Mouse (Mus musculus): Measurements from ENCODE around the gene Cd93. TPM values are rescaled to one million over a fixed set of nuclear protein-coding genes. Genes with fewer than 3 reads are reported as not detected.

Cd93 gene
- polyA plus RNA-seq, 1 experiment = 13.9 TPM

DNA sequence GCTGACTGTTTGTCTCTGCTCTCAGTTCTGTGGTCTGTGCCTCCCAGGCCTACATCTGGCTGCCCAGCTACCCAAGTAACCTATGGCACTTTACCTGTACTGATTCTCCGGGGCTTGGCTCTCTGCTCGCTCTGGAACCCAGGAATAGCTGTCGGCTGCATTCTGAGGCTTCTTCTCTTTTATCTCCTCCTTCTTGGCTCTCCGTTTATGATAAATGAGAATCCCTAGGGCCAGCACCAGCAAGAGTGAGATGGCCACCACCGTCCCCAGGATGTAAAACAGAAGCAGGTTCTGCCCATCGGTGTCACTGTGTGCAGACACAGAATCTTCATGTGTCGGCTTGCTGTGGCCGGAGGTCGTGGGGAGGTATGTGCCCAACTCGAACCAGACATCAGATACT lies 1.9 kb downstream of the Cd93 start:
- TF ChIP-seq POLR2A (IDR thresholded peaks at IDR 0.05; ENCODE audit: borderline replicate concordance, extremely low read depth, insufficient read depth, insufficient read length, poor library complexity, severe bottlenecking) = no peak
- no peak for TF ChIP-seq CTCF (IDR thresholded peaks at IDR 0.05; ENCODE audit: borderline replicate concordance, extremely low read depth, insufficient read depth, insufficient read length)

DNA sequence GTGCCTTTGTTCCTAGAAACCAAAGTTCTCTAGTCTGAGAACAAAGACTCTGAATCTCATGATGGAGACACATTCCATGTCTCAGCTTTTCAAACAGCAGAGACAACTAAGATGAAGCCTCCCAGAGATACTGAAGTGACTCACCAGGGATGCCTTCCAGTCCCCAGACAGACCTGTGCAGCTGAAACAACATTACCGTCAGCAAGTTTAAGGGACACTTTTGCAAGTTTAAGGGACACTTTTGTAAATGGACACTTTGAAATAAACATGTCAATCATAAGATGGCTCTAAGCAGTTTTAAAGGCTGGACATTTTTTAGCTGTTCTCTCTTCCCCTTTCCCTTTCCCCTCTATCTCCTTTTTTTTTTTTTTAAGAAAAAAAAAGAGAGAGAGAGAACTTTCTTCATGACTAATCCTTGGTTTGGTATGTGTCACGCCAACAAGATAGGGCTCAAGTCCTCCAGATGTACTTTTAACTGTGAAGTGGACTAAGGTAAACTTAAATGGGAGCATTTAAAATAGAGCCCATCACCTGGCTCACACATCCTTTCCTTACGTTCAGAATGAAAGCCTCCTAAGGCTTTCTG lies 3.6 kb downstream of the Cd93 start:
- no peak for TF ChIP-seq POLR2A (IDR thresholded peaks at IDR 0.05; ENCODE audit: borderline replicate concordance, extremely low read depth, insufficient read depth, insufficient read length, poor library complexity, severe bottlenecking)
- TF ChIP-seq CTCF (IDR thresholded peaks at IDR 0.05; ENCODE audit: borderline replicate concordance, extremely low read depth, insufficient read depth, insufficient read length) = no peak

More for the DNA sequence above, 1.9 kb downstream of the Cd93 start:
- no peak for DNase-seq (ENCODE audit: low read depth)

DNA sequence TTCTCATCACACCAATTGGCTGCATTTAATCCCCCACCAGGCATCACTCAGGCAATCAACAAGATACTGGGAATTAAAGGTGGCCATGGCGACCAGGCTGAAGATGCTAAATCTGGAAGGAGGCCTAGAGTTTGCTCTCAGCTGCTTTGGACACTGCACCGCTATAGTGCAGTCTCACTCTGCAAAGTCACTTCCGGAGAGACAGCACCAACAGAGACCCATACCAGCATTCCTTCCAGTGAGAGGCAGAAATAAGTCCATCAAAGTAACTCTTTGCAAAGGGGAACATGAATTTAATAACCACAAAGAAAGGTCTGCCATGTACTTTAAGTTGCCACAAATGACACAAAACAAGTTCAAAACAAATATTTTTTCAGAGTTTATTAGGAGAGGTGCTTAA lies 7.1 kb downstream of the Cd93 start:
- DNase-seq (ENCODE audit: low read depth) = peak; percentile 46

More for the DNA sequence above, 3.6 kb downstream of the Cd93 start:
- no peak for DNase-seq (ENCODE audit: low read depth)

DNA sequence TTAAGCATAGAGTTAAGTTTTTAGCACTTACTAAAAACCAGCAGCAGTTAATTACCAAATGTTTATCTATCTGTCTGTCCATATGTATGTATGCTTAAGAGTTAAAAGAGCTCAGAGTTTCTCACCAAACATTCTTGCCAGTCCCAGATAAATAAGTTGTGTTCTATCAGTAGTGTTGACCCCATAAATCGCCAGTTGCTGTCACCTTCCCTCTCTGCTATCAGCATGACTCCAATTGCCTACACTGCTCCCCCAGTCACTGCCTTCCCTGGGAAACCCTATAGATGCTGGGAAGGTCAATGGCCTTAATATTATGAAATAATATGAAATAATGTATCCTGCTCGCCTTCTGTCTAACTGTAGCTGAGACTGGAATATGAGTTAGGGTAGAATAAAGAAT lies 11.0 kb downstream of the Cd93 start:
- DNase-seq (ENCODE audit: low read depth) = no peak
- TF ChIP-seq CTCF (IDR thresholded peaks at IDR 0.05; ENCODE audit: borderline replicate concordance, extremely low read depth, insufficient read depth, insufficient read length) (no peak), POLR2A (IDR thresholded peaks at IDR 0.05; ENCODE audit: borderline replicate concordance, extremely low read depth, insufficient read depth, insufficient read length, poor library complexity, severe bottlenecking) (no peak)

More for the DNA sequence above, 7.1 kb downstream of the Cd93 start:
- TF ChIP-seq POLR2A (IDR thresholded peaks at IDR 0.05; ENCODE audit: borderline replicate concordance, extremely low read depth, insufficient read depth, insufficient read length, poor library complexity, severe bottlenecking) (no peak), CTCF (IDR thresholded peaks at IDR 0.05; ENCODE audit: borderline replicate concordance, extremely low read depth, insufficient read depth, insufficient read length) (no peak)

DNA sequence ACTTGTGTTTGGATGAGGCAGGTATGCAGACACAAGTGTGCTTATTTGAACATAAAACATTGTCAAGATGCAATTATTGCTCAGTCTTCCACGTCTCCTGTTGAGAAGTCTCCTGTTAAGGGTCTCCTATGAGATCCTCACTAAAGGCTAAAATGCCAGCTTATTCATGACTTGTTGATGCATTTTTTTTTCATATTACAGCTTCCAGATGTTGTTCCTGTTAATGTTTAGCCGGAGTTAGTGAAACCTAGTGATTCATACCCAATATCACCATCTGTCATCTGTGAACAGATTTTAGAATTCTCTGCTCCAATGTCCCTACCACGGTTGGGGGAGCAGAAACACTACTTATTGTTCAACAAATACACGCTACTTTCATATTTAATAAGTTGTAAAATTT lies 12.4 kb downstream of the Cd93 start:
- TF ChIP-seq POLR2A (IDR thresholded peaks at IDR 0.05; ENCODE audit: borderline replicate concordance, extremely low read depth, insufficient read depth, insufficient read length, poor library complexity, severe bottlenecking) (no peak), CTCF (IDR thresholded peaks at IDR 0.05; ENCODE audit: borderline replicate concordance, extremely low read depth, insufficient read depth, insufficient read length) (no peak)
- no peak for DNase-seq (ENCODE audit: low read depth)

DNA sequence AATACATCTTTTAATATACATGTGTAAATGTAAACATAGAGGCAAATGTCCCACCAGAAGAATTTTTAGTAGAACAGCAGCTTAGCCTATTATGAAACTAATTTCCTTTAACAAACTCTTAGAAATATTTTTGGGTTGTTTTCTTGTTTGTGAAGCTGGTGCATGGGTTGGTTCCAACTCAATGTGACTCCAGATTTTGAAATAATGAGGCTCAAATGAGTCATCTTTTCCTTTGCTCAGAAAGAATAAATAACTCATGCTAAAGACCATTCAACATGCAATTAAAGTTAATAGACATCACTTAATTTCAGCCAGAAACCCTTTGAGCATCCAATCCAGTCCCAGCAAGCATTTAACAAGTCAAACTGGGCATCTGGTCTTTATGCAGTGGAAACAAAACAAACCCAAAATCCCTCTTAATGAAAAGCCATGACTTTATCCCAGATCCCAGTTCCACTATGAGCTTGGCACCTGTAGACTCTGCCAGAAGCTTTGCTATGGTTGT lies 14.3 kb downstream of the Cd93 start:
- peak; percentile 41 for DNase-seq (ENCODE audit: low read depth)
- TF ChIP-seq POLR2A (IDR thresholded peaks at IDR 0.05; ENCODE audit: borderline replicate concordance, extremely low read depth, insufficient read depth, insufficient read length, poor library complexity, severe bottlenecking) (no peak), CTCF (IDR thresholded peaks at IDR 0.05; ENCODE audit: borderline replicate concordance, extremely low read depth, insufficient read depth, insufficient read length) (no peak)

DNA sequence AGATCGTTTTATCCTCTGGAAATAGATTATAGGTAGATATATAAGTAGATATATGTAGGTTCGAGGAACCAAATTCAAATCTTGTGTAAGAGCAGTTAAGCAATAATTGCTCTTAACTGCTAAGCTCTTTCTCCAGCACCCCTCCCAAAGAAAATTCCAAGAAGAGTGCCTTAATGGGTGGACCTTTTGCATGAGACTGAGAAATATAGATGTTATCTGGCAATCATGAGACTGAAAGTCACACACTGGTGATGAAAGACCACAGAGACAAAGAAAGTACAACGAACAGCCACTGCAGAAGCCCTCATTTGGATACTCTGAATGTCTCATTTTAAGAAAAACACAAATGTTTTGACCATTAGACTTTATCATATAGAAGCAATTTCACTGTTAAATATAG lies 14.8 kb downstream of the Cd93 start:
- no peak for DNase-seq (ENCODE audit: low read depth)
- TF ChIP-seq POLR2A (IDR thresholded peaks at IDR 0.05; ENCODE audit: borderline replicate concordance, extremely low read depth, insufficient read depth, insufficient read length, poor library complexity, severe bottlenecking) = no peak

DNA sequence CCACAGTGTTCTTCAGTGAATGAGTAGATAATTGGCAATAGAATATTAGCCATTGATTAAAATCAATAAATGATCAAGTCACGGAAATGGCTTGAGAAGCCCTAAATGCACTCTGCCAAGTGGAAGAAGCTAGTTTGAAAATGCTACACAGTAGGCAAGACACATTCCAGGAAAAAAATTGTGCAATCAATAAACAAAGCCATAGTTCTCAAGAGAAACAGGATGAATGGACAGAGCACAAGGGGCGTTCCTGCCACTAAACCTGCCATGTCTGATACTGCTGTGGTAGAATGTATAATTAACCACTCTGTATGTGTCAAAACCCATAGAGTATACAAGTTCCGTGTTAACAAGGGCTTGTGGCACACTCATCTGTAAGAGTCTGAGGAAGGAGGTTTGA lies 15.8 kb downstream of the Cd93 start:
- no peak for TF ChIP-seq CTCF (IDR thresholded peaks at IDR 0.05; ENCODE audit: borderline replicate concordance, extremely low read depth, insufficient read depth, insufficient read length)
- no peak for TF ChIP-seq POLR2A (IDR thresholded peaks at IDR 0.05; ENCODE audit: borderline replicate concordance, extremely low read depth, insufficient read depth, insufficient read length, poor library complexity, severe bottlenecking)
- DNase-seq (ENCODE audit: low read depth) = no peak

DNA sequence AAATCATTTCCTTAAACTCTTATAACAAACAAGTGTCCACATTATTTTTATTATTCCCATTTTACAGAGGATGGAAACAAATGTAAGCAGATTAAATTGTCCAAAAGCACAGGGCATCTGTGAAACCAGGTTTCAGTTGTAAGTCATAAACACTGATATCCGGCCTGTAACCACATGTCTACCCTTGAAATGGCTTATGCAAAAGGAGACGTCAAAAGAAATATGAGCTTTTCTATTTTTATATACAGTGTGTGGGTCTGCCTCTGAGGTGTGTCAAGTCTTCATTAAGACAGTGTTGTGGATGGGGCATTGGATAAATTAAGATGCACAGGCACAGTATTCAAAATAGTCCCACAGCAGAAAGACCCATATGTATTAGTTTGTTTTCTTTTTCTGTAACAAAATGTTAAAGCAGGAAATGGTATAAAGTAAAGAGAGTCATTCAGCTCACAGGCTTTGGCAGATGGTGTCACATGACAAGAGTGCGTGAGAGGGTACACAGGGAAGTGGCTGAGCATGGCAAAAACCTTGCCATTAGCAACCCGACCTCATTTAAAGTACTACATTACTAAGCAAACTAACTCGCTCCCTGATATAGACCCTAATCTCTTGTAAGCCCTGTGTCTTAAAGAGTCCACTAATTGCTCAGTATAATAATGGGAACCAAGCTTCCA lies 17.5 kb downstream of the Cd93 start:
- no peak for TF ChIP-seq CTCF (IDR thresholded peaks at IDR 0.05; ENCODE audit: borderline replicate concordance, extremely low read depth, insufficient read depth, insufficient read length)
- TF ChIP-seq POLR2A (IDR thresholded peaks at IDR 0.05; ENCODE audit: borderline replicate concordance, extremely low read depth, insufficient read depth, insufficient read length, poor library complexity, severe bottlenecking) = no peak
- no peak for DNase-seq (ENCODE audit: low read depth)

DNA sequence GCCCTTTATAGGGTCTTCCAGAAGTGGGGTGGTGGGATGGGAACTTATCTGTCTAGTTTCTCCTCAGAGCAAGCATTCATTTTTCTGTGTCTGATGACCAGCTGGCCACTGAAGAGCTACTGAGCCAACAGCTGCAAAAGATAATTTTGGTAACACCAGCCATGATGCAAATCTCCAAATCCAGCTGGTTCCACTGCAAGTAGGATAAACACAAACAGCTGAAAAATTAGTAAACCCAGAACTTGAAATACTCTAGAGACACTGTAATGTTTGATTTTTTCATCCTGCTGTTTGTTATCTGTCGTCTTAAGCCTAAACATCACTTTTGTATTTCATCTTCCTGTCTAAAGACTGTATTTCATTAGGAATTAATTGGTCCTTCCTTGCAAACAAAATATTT lies 21.7 kb downstream of the Cd93 start:
- DNase-seq (ENCODE audit: low read depth) = no peak
- TF ChIP-seq CTCF (IDR thresholded peaks at IDR 0.05; ENCODE audit: borderline replicate concordance, extremely low read depth, insufficient read depth, insufficient read length) (no peak), POLR2A (IDR thresholded peaks at IDR 0.05; ENCODE audit: borderline replicate concordance, extremely low read depth, insufficient read depth, insufficient read length, poor library complexity, severe bottlenecking) (no peak)

DNA sequence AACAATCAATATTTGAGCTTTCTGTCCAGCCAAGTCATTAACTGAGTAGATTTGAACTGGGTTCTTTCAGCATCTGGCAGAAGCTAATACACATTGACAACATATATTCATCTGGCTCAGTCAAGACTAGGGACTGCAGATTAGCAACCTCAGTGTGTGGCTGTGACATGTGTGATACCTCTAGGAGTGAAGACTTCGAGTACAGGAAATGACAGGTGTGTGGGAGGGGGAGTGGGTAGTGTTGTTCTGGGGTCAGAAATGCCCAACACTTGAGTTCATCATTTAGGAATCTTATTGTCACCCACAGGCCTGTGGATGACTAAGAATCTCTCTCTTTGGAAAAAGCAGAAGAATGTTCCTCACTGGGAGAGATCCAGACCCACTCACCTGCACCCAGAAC lies 22.3 kb downstream of the Cd93 start:
- no peak for TF ChIP-seq POLR2A (IDR thresholded peaks at IDR 0.05; ENCODE audit: borderline replicate concordance, extremely low read depth, insufficient read depth, insufficient read length, poor library complexity, severe bottlenecking)
- no peak for TF ChIP-seq CTCF (IDR thresholded peaks at IDR 0.05; ENCODE audit: borderline replicate concordance, extremely low read depth, insufficient read depth, insufficient read length)
- no peak for DNase-seq (ENCODE audit: low read depth)

DNA sequence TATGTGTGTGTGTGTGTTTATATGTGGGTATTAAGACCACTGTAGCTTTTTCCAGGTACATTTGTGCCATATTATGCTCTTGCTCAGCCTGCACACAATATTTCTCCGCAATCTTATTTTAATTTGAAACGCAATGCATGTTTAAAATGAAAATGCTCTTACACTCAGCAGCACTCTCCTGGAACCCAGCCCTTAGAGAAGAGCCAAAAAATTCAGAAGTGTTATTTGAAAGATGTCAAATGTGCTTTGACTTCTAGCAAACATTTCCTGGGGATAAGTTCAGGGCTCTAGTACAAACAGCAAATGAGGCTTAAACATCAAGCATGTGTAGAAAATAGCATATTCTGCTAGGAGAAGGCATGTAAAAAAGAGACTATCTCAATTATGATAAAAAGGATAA lies 23.6 kb downstream of the Cd93 start:
- TF ChIP-seq POLR2A (IDR thresholded peaks at IDR 0.05; ENCODE audit: borderline replicate concordance, extremely low read depth, insufficient read depth, insufficient read length, poor library complexity, severe bottlenecking) (no peak), CTCF (IDR thresholded peaks at IDR 0.05; ENCODE audit: borderline replicate concordance, extremely low read depth, insufficient read depth, insufficient read length) (no peak)
- peak; percentile 31 for DNase-seq (ENCODE audit: low read depth)

Measured in brain, embryonic 14.5 days (tissue).